Mouse (Mus musculus) adrenal gland, adult (tissue): Measurements from ENCODE around the gene Tex50.

Experiments used
- DNase-seq, 2 experiments: peaks; one replicate each; pipeline ENCODE4 v3.0.0; 2022 to 2023; ENCODE audit warnings: low spot score in 1 of 2; ENCODE audit not compliant: inconsistent age in 2 of 2

Tex50 gene

GRCm38 (mm10) chr1:161126461-161126860 lies 32.7 kb downstream of the Tex50 start:
- DNase-seq: no peak

DNA sequence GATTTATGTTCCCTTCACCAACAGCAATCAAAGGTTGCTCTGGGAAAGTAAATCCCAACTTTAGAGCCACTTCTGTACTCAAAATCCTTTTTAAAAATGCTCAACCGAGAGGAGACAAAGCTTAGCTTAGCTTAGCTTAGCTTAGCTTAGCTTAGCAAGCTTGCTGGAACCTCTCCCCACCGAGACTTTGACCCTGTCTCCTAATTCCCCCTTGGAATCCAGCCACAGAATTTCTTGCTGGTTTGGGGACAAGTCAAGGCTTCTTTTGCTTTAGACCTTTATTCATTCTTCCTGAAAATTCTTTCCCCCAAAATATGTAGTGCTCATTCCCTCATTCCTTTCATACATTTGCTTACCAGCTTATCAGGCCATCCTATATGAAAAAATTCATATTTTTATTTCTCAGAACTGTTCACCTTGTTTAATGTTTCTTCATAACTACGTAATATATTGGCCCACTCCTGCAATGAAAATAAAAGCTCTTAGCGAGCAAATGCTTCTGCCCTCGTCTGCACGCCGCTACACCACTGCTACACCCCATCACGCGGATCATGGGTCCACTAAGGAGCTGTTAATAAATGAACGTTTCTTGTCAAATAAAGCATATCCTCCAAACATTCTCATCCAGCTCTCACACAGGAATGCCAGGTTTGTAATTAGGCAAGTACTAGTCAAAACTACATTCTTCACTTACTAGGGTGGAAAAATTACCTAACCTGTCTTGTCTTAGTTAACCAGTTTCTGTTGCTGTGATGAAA lies 36.3 kb downstream of the Tex50 start:
- no peak for DNase-seq

DNA sequence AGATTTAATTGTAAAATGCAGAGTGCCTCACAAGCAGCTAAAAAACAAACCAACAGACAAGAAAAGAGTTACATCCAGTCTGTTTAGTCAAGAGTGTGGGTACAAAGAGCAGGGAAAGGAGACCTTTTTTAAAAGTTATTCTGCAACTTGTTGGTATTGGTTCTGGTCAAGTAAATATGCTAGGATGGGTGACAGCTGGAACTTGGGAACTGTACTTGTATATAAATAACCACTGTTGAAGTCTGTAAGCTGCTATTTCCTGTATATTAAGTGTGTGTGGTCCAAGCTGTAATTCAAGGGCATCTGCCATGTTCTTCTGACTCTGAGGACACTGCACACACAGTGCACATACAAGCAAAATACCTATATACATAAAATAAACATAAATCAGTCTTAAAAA lies 44.5 kb downstream of the Tex50 start:
- DNase-seq: no peak

DNA sequence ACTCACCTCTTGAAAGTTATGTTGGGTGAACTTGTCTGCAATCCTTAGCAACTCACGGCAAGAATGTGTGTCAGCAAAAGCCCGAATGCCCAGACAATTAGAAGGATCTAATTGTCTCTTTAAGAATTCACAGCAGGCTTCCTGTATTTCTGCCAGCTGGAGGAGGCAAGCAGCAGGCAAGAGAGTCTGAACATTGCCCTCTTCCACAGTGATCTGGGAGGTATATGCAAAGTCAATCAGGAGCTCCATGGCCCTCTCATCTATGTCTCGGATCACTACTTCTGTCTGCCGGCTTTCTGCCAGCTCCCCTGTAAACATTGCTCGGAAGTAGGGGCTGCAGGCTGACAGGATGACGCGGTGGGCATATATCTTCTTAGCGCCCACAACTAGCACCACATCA lies 49.9 kb downstream of the Tex50 start:
- DNase-seq: no peak
